Mouse (Mus musculus): ENCODE data around the gene Fbrsl1.

The Fbrsl1 gene

GRCm38 (mm10) chr5:110448436-110449134, at the start of gene Fbrsl1:
Gene Fbrsl1 (minus strand): TSS chr5:110448503.
- DNase-seq (ENCODE audit: low spot score), result peak; percentile 94

GRCm38 (mm10) chr5:110498071-110498470, 49.8 kb upstream of the Fbrsl1 start:
- DNase-seq (ENCODE audit: low spot score), result no peak

- no peak for DNase-seq (ENCODE audit: low spot score)
Measured at GRCm38 (mm10) chr5:110497556-110497955, 49.3 kb upstream of the Fbrsl1 start.

- no peak for DNase-seq (ENCODE audit: low spot score)
Measured at GRCm38 (mm10) chr5:110495051-110495450, 46.7 kb upstream of the Fbrsl1 start.

- DNase-seq (ENCODE audit: low spot score), result no peak
Measured at GRCm38 (mm10) chr5:110494396-110494795, 46.1 kb upstream of the Fbrsl1 start.

GRCm38 (mm10) chr5:110493785-110494184, 45.5 kb upstream of the Fbrsl1 start:
- DNase-seq (ENCODE audit: low spot score), result peak; percentile 64

GRCm38 (mm10) chr5:110489639-110490038, 41.3 kb upstream of the Fbrsl1 start:
- no peak for DNase-seq (ENCODE audit: low spot score)

- DNase-seq (ENCODE audit: low spot score), result no peak
Measured at GRCm38 (mm10) chr5:110487943-110488342, 39.6 kb upstream of the Fbrsl1 start.

GRCm38 (mm10) chr5:110486674-110487334, 38.5 kb upstream of the Fbrsl1 start:
- DNase-seq (ENCODE audit: low spot score), result no peak

- DNase-seq (ENCODE audit: low spot score), result no peak
Measured at GRCm38 (mm10) chr5:110484711-110485110, 36.4 kb upstream of the Fbrsl1 start.

GRCm38 (mm10) chr5:110479228-110479627, 30.9 kb upstream of the Fbrsl1 start:
- no peak for DNase-seq (ENCODE audit: low spot score)

- no peak for DNase-seq (ENCODE audit: low spot score)
Measured at GRCm38 (mm10) chr5:110474156-110474555, 25.9 kb upstream of the Fbrsl1 start.

GRCm38 (mm10) chr5:110472834-110473233, 24.5 kb upstream of the Fbrsl1 start:
- DNase-seq (ENCODE audit: low spot score), result no peak

GRCm38 (mm10) chr5:110471981-110472476, 23.7 kb upstream of the Fbrsl1 start:
- DNase-seq (ENCODE audit: low spot score), result no peak

- no peak for DNase-seq (ENCODE audit: low spot score)
Measured at GRCm38 (mm10) chr5:110471285-110471684, 23.0 kb upstream of the Fbrsl1 start.

- DNase-seq (ENCODE audit: low spot score), result no peak
Measured at GRCm38 (mm10) chr5:110469227-110469925, 21.1 kb upstream of the Fbrsl1 start.

GRCm38 (mm10) chr5:110468296-110468695, 20.0 kb upstream of the Fbrsl1 start:
- DNase-seq (ENCODE audit: low spot score), result no peak

GRCm38 (mm10) chr5:110467725-110468124, 19.4 kb upstream of the Fbrsl1 start:
- no peak for DNase-seq (ENCODE audit: low spot score)

GRCm38 (mm10) chr5:110466531-110467424, 18.5 kb upstream of the Fbrsl1 start:
- no peak for DNase-seq (ENCODE audit: low spot score)

- no peak for DNase-seq (ENCODE audit: low spot score)
Measured at GRCm38 (mm10) chr5:110462646-110463045, 14.3 kb upstream of the Fbrsl1 start.

- DNase-seq (ENCODE audit: low spot score), result no peak
Measured at GRCm38 (mm10) chr5:110458936-110459335, 10.6 kb upstream of the Fbrsl1 start.

- DNase-seq (ENCODE audit: low spot score), result no peak
Measured at GRCm38 (mm10) chr5:110455272-110455671, 7.0 kb upstream of the Fbrsl1 start.
